Mouse (Mus musculus) thymus, adult 18-20 months (tissue): Measurements from ENCODE around the gene 2510039O18Rik.

Source experiments
- DNase-seq, 2 experiments: peaks; one replicate each; pipeline ENCODE4 v3.0.0; 2022; ENCODE audit warnings: mixed read lengths in 2 of 2

The 2510039O18Rik gene

DNA sequence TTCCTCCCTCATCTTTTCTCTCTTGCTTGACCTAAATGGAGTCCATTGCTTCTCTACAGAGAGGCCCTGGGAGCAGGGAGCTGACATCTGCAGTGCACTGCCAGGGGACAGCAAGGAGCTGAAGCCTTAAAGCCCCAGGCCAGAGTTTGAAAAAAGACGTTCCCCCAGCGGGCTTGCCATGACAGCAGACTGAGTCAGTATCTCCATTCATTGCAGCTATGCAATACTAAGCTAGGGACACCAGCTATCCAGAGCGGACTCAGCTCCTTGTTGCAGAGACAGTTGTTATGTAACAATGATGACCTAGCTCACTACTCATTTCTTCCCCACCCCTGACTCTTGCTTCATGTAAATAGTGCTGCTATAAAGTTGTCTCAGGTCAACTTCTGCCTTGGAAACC is 54.6 kb downstream of the 2510039O18Rik start:
- DNase-seq: no peak
